Mouse (Mus musculus) limb, embryonic 15.5 days (tissue): ENCODE results near the gene Mrpl38. TPM values are rescaled to one million over a fixed set of nuclear protein-coding genes. Genes with fewer than 3 reads are reported as not detected.
"Not testable (repeated sequence)": the region's sequence is repeated elsewhere in the genome, so short reads cannot be mapped to it uniquely, and the experiment has no call there.

Experiments
- ATAC-seq: fragments of 200-750 bp; cut with Nextera tagmentation; 2 replicates; pipeline ENCODE4 v1.8.0; 2017; ENCODE audit warnings: low read depth, moderate TSS enrichment; ENCODE audit not compliant: insufficient number of reproducible peaks, low FRiP score, low TSS enrichment
- H3K27ac ChIP-seq: fragments of 300-500 bp; sonication (generic); 2 replicates; pipeline ENCODE4 v1.5.1; 2015; ENCODE audit warnings: moderate library complexity, mild to moderate bottlenecking, inconsistent platforms
- H3K27me3 ChIP-seq: fragments of 300-500 bp; sonication (generic); 2 replicates; pipeline ENCODE4 v1.6.1; 2015; ENCODE audit warnings: inconsistent platforms
- H3K36me3 ChIP-seq: fragments of 300-500 bp; sonication (generic); 2 replicates; pipeline ENCODE4 v1.6.1; 2015; ENCODE audit warnings: inconsistent platforms
- H3K4me1 ChIP-seq: fragments of 300-500 bp; sonication (generic); 2 replicates; pipeline ENCODE4 v1.6.1; 2015; ENCODE audit warnings: inconsistent platforms
- H3K4me2 ChIP-seq: fragments of 300-500 bp; sonication (generic); 2 replicates; pipeline ENCODE4 v1.6.1; 2015; ENCODE audit warnings: mild to moderate bottlenecking, inconsistent platforms
- H3K4me3 ChIP-seq: fragments of 300-500 bp; sonication (generic); 2 replicates; pipeline ENCODE4 v1.5.1; 2015; ENCODE audit warnings: mild to moderate bottlenecking, inconsistent platforms
- H3K9ac ChIP-seq: fragments of 300-500 bp; sonication (generic); 2 replicates; pipeline ENCODE4 v1.6.1; 2015; ENCODE audit warnings: inconsistent platforms
- H3K9me3 ChIP-seq: fragments of 300-500 bp; sonication (generic); 2 replicates; pipeline ENCODE4 v1.6.1; 2016; ENCODE audit warnings: inconsistent platforms
- WGBS: fragments of 180-500 bp; shearing (Covaris S2); methylation state at CpG from one replicate; pipeline ENCODE4 v1.1.7; 2015; 5-methylcytosine and 5-hydroxymethylcytosine counted together
- polyA plus RNA-seq: library from polyadenylated mRNA; unstranded; fragments of >200 nt; fragmentation: Nextera tagmentation; extraction: Ambion mirVana; gene quantifications from 2 replicates; pipeline ENCODE4 v1.2.1, GENCODE M21; 2015

The Mrpl38 gene
- polyA plus RNA-seq, 1 experiment from 2014 or later = 83.9 TPM

- peak overlapping the region; percentile 61; the same call in 1 of the 2 replicates for H3K27ac ChIP-seq
- peaks cover 38% of the 10 kb centered on the region for H3K4me1 ChIP-seq
- no peak overlapping the region for H3K4me3 ChIP-seq
- no peaks in the 10 kb centered on the region for H3K27me3 ChIP-seq
- H3K9me3 ChIP-seq = no peaks in the 10 kb centered on the region
- no peak overlapping the region for H3K9ac ChIP-seq
- ATAC-seq = no peak
- no peak overlapping the region for H3K4me2 ChIP-seq
- WGBS = 68% methylated on average over 14 of the region's 14 CpGs
- no peaks in the 10 kb centered on the region for H3K36me3 ChIP-seq
These were observed 39.8 kb downstream of the Mrpl38 start for GRCm38 (mm10) chr11:116098711-116099460.

GRCm38 (mm10) chr11:116096213-116097108, 42.2 kb downstream of the Mrpl38 start:
- H3K4me2 ChIP-seq = no peak overlapping the region
- no peak for ATAC-seq
- no peak overlapping the region for H3K9ac ChIP-seq
- no peaks in the 10 kb centered on the region for H3K36me3 ChIP-seq
- H3K9me3 ChIP-seq = no peaks in the 10 kb centered on the region
- WGBS = 92% methylated on average over 5 of the region's 5 CpGs
- no peak overlapping the region for H3K27ac ChIP-seq
- H3K4me1 ChIP-seq = peaks cover 16% of the 10 kb centered on the region
- no peak overlapping the region for H3K4me3 ChIP-seq
- no peaks in the 10 kb centered on the region for H3K27me3 ChIP-seq

- H3K9ac ChIP-seq = no peak overlapping the region
- H3K9me3 ChIP-seq = no peaks in the 10 kb centered on the region
- H3K4me1 ChIP-seq = peaks cover 12% of the 10 kb centered on the region
- no peaks in the 10 kb centered on the region for H3K36me3 ChIP-seq
- H3K27me3 ChIP-seq = no peaks in the 10 kb centered on the region
- no peak overlapping the region for H3K4me3 ChIP-seq
- 71% methylated on average over 3 of the region's 3 CpGs for WGBS
- H3K4me2 ChIP-seq = no peak overlapping the region
- ATAC-seq = no peak
- H3K27ac ChIP-seq = no peak overlapping the region
These were observed 43.1 kb downstream of the Mrpl38 start for GRCm38 (mm10) chr11:116095573-116095972.

- Histone ChIP-seq H3K36me3 (no peaks in the 10 kb centered on the region), H3K4me3 (no peak overlapping the region), H3K9me3 (no peaks in the 10 kb centered on the region), H3K4me2 (no peak overlapping the region), H3K27ac (peak overlapping the region; percentile 0; the same call in 1 of the 2 replicates), H3K9ac (no peak overlapping the region), H3K4me1 (peaks cover 2% of the 10 kb centered on the region), H3K27me3 (no peaks in the 10 kb centered on the region)
- 60% methylated on average over 16 of the region's 16 CpGs for WGBS
- no peak; the same call in 1 of the 2 replicates for ATAC-seq
These were observed 44.7 kb downstream of the Mrpl38 start for GRCm38 (mm10) chr11:116093771-116094565.

GRCm38 (mm10) chr11:116092959-116093358, 45.7 kb downstream of the Mrpl38 start:
- not testable (repeated sequence) for H3K27ac ChIP-seq, H3K9me3 ChIP-seq, H3K4me1 ChIP-seq, H3K27me3 ChIP-seq, H3K36me3 ChIP-seq, H3K4me2 ChIP-seq, ATAC-seq, H3K9ac ChIP-seq, H3K4me3 ChIP-seq
- WGBS = 91% methylated on average over 6 of the region's 6 CpGs

GRCm38 (mm10) chr11:116091591-116091990, 47.1 kb downstream of the Mrpl38 start:
- H3K27me3 ChIP-seq = no peaks in the 10 kb centered on the region
- H3K9ac ChIP-seq = no peak overlapping the region
- no peaks in the 10 kb centered on the region for H3K36me3 ChIP-seq
- H3K4me3 ChIP-seq = no peak overlapping the region
- H3K4me1 ChIP-seq = peaks cover 9% of the 10 kb centered on the region
- no peaks in the 10 kb centered on the region for H3K9me3 ChIP-seq
- no peak for ATAC-seq
- no peak overlapping the region for H3K4me2 ChIP-seq
- 88% methylated on average over 6 of the region's 6 CpGs for WGBS
- no peak overlapping the region for H3K27ac ChIP-seq

- Histone ChIP-seq H3K27me3 (no peaks in the 10 kb centered on the region), H3K27ac (no peak overlapping the region), H3K4me1 (peaks cover 18% of the 10 kb centered on the region), H3K4me2 (no peak overlapping the region), H3K36me3 (no peaks in the 10 kb centered on the region), H3K9me3 (no peaks in the 10 kb centered on the region), H3K4me3 (no peak overlapping the region), H3K9ac (no peak overlapping the region)
- 87% methylated on average over 6 of the region's 6 CpGs for WGBS
- no peak for ATAC-seq
These were observed 49.1 kb downstream of the Mrpl38 start for GRCm38 (mm10) chr11:116089545-116089944.

GRCm38 (mm10) chr11:116088741-116089394, 49.8 kb downstream of the Mrpl38 start:
- no peak for ATAC-seq
- Histone ChIP-seq H3K4me2 (no peak overlapping the region), H3K9me3 (no peaks in the 10 kb centered on the region), H3K27me3 (no peaks in the 10 kb centered on the region), H3K9ac (no peak overlapping the region), H3K36me3 (peaks cover 4% of the 10 kb centered on the region), H3K4me3 (no peak overlapping the region), H3K4me1 (peaks cover 23% of the 10 kb centered on the region), H3K27ac (no peak overlapping the region)
- WGBS = 82% methylated on average over 11 of the region's 11 CpGs

- Histone ChIP-seq H3K4me3 (no peak overlapping the region), H3K27ac (no peak overlapping the region), H3K9ac (no peak overlapping the region), H3K4me2 (peak overlapping the region; percentile 57; the same call in 1 of the 2 replicates), H3K9me3 (no peaks in the 10 kb centered on the region), H3K27me3 (no peaks in the 10 kb centered on the region), H3K4me1 (peaks cover 24% of the 10 kb centered on the region), H3K36me3 (peaks cover 10% of the 10 kb centered on the region)
- ATAC-seq = no peak
- WGBS = 76% methylated on average over 8 of the region's 8 CpGs
These were observed 50.5 kb downstream of the Mrpl38 start for GRCm38 (mm10) chr11:116088188-116088587.

GRCm38 (mm10) chr11:116087194-116088130, 51.2 kb downstream of the Mrpl38 start:
- peak; percentile 68 for ATAC-seq
- Histone ChIP-seq H3K36me3 (peaks cover 15% of the 10 kb centered on the region), H3K9me3 (no peaks in the 10 kb centered on the region), H3K4me3 (peak overlapping the region; percentile 52), H3K4me2 (peak overlapping the region; percentile 57), H3K27me3 (no peaks in the 10 kb centered on the region), H3K27ac (peak overlapping the region; percentile 78), H3K9ac (peak overlapping the region; percentile 37), H3K4me1 (peaks cover 24% of the 10 kb centered on the region)
- 1% methylated on average over 31 of the region's 31 CpGs for WGBS
